Mouse (Mus musculus) regulatory T cell (primary cell): ENCODE results near the gene Mbnl1.
"Not testable (repeated sequence)": the region's sequence is repeated elsewhere in the genome, so short reads cannot be mapped to it uniquely, and the experiment has no call there.

Experiments used
- in situ Hi-C: fragments of 300-600 bp; cut with MboI, MseI; formaldehyde crosslinking; loops from one replicate; pipeline ENCODE4 v1.15.1; 2025; ENCODE audit warnings: high pct_unique_total_duplicates

Gene Mbnl1

GRCm38 (mm10) chr3:60472681-60473177, at the start of gene Mbnl1:
Gene Mbnl1, plus strand, starts transcription at chr3:60472830.
- in situ Hi-C loops = no loop called here

GRCm38 (mm10) chr3:60424148-60424547, 48.5 kb upstream of the Mbnl1 start:
- in situ Hi-C loops = no loop called here

GRCm38 (mm10) chr3:60429049-60429448, 43.6 kb upstream of the Mbnl1 start:
- in situ Hi-C loops = no loop called here

GRCm38 (mm10) chr3:60437254-60437653, 35.4 kb upstream of the Mbnl1 start:
- in situ Hi-C loops = no loop called here

- in situ Hi-C loops = no loop called here
Observed at GRCm38 (mm10) chr3:60437678-60438232, 34.9 kb upstream of the Mbnl1 start.

- in situ Hi-C loops = no loop called here
Observed at GRCm38 (mm10) chr3:60438715-60439114, 33.9 kb upstream of the Mbnl1 start.

- in situ Hi-C loops = no loop called here
Observed at GRCm38 (mm10) chr3:60461828-60462521, 10.7 kb upstream of the Mbnl1 start.

GRCm38 (mm10) chr3:60468667-60469066, 4.0 kb upstream of the Mbnl1 start:
- in situ Hi-C loops = not testable (repeated sequence)

GRCm38 (mm10) chr3:60469170-60469805, 3.3 kb upstream of the Mbnl1 start:
- in situ Hi-C loops = not testable (repeated sequence)

GRCm38 (mm10) chr3:60472011-60472680, 484 bp upstream of the Mbnl1 start:
- in situ Hi-C loops = no loop called here

- in situ Hi-C loops = no loop called here
Observed at GRCm38 (mm10) chr3:60473861-60474653, 1.4 kb downstream of the Mbnl1 start.

- in situ Hi-C loops = no loop called here
Observed at GRCm38 (mm10) chr3:60474654-60474972, 2.0 kb downstream of the Mbnl1 start.

GRCm38 (mm10) chr3:60475055-60475454, 2.4 kb downstream of the Mbnl1 start:
- in situ Hi-C loops = no loop called here

GRCm38 (mm10) chr3:60476751-60477255, 4.2 kb downstream of the Mbnl1 start:
- in situ Hi-C loops = no loop called here

- in situ Hi-C loops = no loop called here
Observed at GRCm38 (mm10) chr3:60478433-60478832, 5.8 kb downstream of the Mbnl1 start.

GRCm38 (mm10) chr3:60480716-60481115, 8.1 kb downstream of the Mbnl1 start:
- in situ Hi-C loops = loop anchor here (5.0 to 10.0 kb wide), 4 partner anchors 37 to 356 kb away; no protein-coding TSS in a partner anchor

GRCm38 (mm10) chr3:60481740-60482399, 9.2 kb downstream of the Mbnl1 start:
- in situ Hi-C loops = loop anchor here (5.0 to 10.0 kb wide), 4 partner anchors 35 to 357 kb away; no protein-coding TSS in a partner anchor

- in situ Hi-C loops = loop anchor here (5.0 to 10.0 kb wide), 4 partner anchors 34 to 359 kb away; no protein-coding TSS in a partner anchor
Observed at GRCm38 (mm10) chr3:60483305-60483704, 10.7 kb downstream of the Mbnl1 start.

GRCm38 (mm10) chr3:60485987-60486712, 13.5 kb downstream of the Mbnl1 start:
- in situ Hi-C loops = loop anchor here (10.0 kb wide), 2 partner anchors 299 to 361 kb away; no protein-coding TSS in a partner anchor

GRCm38 (mm10) chr3:60486713-60487170, 14.1 kb downstream of the Mbnl1 start:
- in situ Hi-C loops = loop anchor here (10.0 kb wide), 2 partner anchors 298 to 362 kb away; no protein-coding TSS in a partner anchor
